Mouse (Mus musculus): ENCODE results near the gene Myt1. TPM values are rescaled to one million over a fixed set of nuclear protein-coding genes. Genes with fewer than 3 reads are reported as not detected.

Gene Myt1
- polyA plus RNA-seq, 1 experiment: 0.04 TPM

DNA sequence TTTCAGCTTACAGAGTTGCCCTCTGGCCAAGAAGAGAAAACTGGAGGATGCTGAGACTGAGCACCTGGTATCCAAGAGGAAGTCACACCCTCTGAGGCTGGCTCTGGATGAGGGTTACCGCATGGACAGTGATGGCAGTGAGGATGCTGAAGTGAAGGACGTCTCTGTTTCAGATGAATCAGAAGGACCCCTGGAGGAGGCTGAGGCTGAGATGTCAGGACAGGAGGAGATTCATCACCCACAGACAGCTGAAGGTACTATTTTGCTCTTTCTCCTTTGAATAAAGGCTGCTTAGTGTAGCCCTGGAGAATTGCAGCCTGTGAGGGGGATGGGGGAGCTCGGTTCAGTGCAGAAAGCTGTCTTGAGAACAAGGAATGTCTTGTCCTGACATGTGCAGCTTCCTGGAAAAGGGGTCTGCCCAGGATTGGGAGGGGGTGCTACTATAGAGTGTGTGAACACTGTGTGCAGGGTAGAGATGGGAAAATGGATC is 32.6 kb downstream of the Myt1 start:
- Histone ChIP-seq H3K36me3 (ENCODE audit: control insufficient read depth, insufficient read depth, low read length) (no peaks in the 10 kb centered on the region), H3K27me3 (ENCODE audit: control insufficient read depth, insufficient read depth, low read length) (no peaks in the 10 kb centered on the region), H3K27ac (ENCODE audit: control insufficient read depth, insufficient read depth, low read length) (no peak overlapping the region), H3K4me3 (ENCODE audit: control insufficient read depth, insufficient read depth, low read length) (no peak overlapping the region), H3K4me1 (replicated peaks; ENCODE audit: control insufficient read depth, insufficient read depth, low read length) (no peaks in the 10 kb centered on the region)
- DNase-seq: no peak
- TF ChIP-seq CTCF (IDR thresholded peaks at IDR 0.05; ENCODE audit: borderline replicate concordance, control insufficient read depth, extremely low read depth, insufficient read depth, low read length, poor library complexity) (no peak), POLR2A (IDR thresholded peaks at IDR 0.05; ENCODE audit: control insufficient read depth, extremely low read depth, insufficient read depth, low read length, poor library complexity) (no peak)
- 78% methylated on average over 3 of the region's 3 CpGs for WGBS

- Histone ChIP-seq H3K27me3 (ENCODE audit: control insufficient read depth, insufficient read depth, low read length) (no peaks in the 10 kb centered on the region), H3K4me3 (ENCODE audit: control insufficient read depth, insufficient read depth, low read length) (no peak overlapping the region), H3K27ac (ENCODE audit: control insufficient read depth, insufficient read depth, low read length) (no peak overlapping the region), H3K4me1 (replicated peaks; ENCODE audit: control insufficient read depth, insufficient read depth, low read length) (no peaks in the 10 kb centered on the region), H3K36me3 (ENCODE audit: control insufficient read depth, insufficient read depth, low read length) (no peaks in the 10 kb centered on the region)
- 81% methylated on average over 8 of the region's 8 CpGs for WGBS
- TF ChIP-seq CTCF (IDR thresholded peaks at IDR 0.05; ENCODE audit: borderline replicate concordance, control insufficient read depth, extremely low read depth, insufficient read depth, low read length, poor library complexity): no peak
- TF ChIP-seq POLR2A (IDR thresholded peaks at IDR 0.05; ENCODE audit: control insufficient read depth, extremely low read depth, insufficient read depth, low read length, poor library complexity): no peak
- no peak for DNase-seq
Measured at GRCm38 (mm10) chr2:181797672-181798071, 34.5 kb downstream of the Myt1 start.

DNA sequence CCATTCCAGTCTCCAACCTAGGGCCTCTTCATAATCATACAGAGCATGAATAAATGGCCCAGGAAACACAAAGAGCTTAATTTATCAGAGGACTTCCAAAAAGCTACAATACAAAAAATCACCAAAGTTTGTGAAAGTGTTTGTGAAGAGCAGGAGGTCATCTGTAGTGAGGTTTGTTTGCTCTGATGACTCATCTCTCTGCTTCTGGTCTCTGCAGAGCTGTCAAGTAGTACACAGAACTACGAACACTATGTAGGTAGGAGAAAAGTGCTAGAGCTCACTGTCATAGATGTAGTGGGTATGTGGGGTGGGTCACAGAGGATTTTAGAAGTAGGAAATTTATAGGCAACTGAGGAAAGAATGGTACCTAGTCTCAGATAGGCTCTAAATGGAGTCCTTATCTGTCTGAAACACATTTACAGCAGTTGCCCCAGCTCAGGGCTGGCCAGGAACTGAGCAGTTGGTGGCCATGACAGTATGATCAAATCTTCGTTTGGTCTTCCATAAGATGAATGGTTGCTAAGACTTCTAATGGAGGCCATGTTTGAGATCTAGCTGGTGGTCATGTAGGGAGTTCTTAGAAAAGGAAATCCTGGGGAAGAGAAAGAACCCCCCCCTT is 66.0 kb downstream of the Myt1 start:
- TF ChIP-seq CTCF (IDR thresholded peaks at IDR 0.05; ENCODE audit: borderline replicate concordance, control insufficient read depth, extremely low read depth, insufficient read depth, low read length, poor library complexity): no peak
- no peak for TF ChIP-seq POLR2A (IDR thresholded peaks at IDR 0.05; ENCODE audit: control insufficient read depth, extremely low read depth, insufficient read depth, low read length, poor library complexity)
- Histone ChIP-seq H3K36me3 (ENCODE audit: control insufficient read depth, insufficient read depth, low read length) (no peaks in the 10 kb centered on the region), H3K27me3 (ENCODE audit: control insufficient read depth, insufficient read depth, low read length) (no peaks in the 10 kb centered on the region), H3K4me3 (ENCODE audit: control insufficient read depth, insufficient read depth, low read length) (no peak overlapping the region), H3K27ac (ENCODE audit: control insufficient read depth, insufficient read depth, low read length) (no peak overlapping the region), H3K4me1 (replicated peaks; ENCODE audit: control insufficient read depth, insufficient read depth, low read length) (no peaks in the 10 kb centered on the region)
- DNase-seq: no peak
- WGBS: 83% methylated on average over 2 of the region's 2 CpGs

GRCm38 (mm10) chr2:181832745-181833144 is 69.6 kb downstream of the Myt1 start:
- Histone ChIP-seq H3K4me3 (ENCODE audit: control insufficient read depth, insufficient read depth, low read length) (no peak overlapping the region), H3K4me1 (replicated peaks; ENCODE audit: control insufficient read depth, insufficient read depth, low read length) (peaks cover 3% of the 10 kb centered on the region), H3K36me3 (ENCODE audit: control insufficient read depth, insufficient read depth, low read length) (no peaks in the 10 kb centered on the region), H3K27me3 (ENCODE audit: control insufficient read depth, insufficient read depth, low read length) (no peaks in the 10 kb centered on the region), H3K27ac (ENCODE audit: control insufficient read depth, insufficient read depth, low read length) (no peak overlapping the region)
- TF ChIP-seq CTCF (IDR thresholded peaks at IDR 0.05; ENCODE audit: borderline replicate concordance, control insufficient read depth, extremely low read depth, insufficient read depth, low read length, poor library complexity) (no peak), POLR2A (IDR thresholded peaks at IDR 0.05; ENCODE audit: control insufficient read depth, extremely low read depth, insufficient read depth, low read length, poor library complexity) (no peak)
- 91% methylated on average over 2 of the region's 2 CpGs for WGBS
- no peak for DNase-seq

DNA sequence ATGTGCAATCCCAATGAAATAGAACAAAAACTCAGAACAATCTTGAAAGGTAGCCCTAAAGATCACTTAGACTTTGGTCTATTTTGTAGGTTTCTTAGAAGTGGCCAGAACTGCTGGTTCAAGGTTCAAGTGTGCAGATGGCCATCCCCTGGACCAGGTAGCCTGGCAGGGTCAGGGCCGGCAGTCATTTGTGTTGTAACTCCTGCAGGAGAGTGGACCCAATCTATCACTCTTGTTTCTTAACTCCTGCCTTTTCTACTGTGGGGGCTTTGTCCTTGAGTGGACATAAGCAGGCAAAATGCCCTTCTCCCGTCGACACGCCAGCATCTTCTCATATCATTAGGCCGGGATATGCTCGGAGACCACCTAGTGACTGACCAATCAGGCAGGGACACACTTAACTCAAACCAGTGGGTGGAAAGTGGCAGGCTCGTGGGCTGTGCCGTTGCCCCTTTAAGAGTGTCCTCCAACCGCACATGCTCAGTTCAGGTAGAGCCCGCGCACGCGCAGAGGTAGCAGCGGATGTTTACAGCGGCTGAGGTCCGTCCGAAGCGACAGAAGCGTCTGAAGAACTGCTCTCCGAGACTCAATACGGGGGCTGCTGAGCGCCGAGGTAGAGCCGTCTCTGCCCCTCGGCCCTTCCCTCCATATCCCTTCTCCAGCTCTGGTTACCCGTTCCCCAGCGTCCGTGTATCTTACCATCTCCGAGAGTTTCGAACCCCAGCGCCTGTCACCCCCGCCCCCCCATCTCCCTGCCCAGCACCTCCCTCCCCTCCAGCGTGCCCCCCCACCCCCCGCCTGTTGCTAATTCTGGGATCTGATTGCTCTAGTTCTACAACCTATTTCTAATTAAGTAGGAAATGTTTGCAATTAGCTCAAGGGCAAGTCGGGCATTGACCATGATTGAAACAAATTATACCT is 74.5 kb downstream of the Myt1 start, which contains the start of gene Pcmtd2:
Gene Pcmtd2 (plus strand): TSS at position 483 of the 921 bp plus-strand sequence.
- peaks cover 3% of the 10 kb centered on the region for H3K4me1 ChIP-seq (replicated peaks; ENCODE audit: control insufficient read depth, insufficient read depth, low read length)
- under 1% methylated on average over 35 of the region's 35 CpGs for WGBS
- peaks cover 8% of the 10 kb centered on the region; the same call in 1 of the 2 replicates for H3K36me3 ChIP-seq (ENCODE audit: control insufficient read depth, insufficient read depth, low read length)
- TF ChIP-seq POLR2A (IDR thresholded peaks at IDR 0.05; ENCODE audit: control insufficient read depth, extremely low read depth, insufficient read depth, low read length, poor library complexity) (peak; percentile 91), CTCF (IDR thresholded peaks at IDR 0.05; ENCODE audit: borderline replicate concordance, control insufficient read depth, extremely low read depth, insufficient read depth, low read length, poor library complexity) (0 out of 2 replicates have a peak, but pooled peaks have one; percentile 24)
- H3K27ac ChIP-seq (ENCODE audit: control insufficient read depth, insufficient read depth, low read length): peak within 1 kb of the TSS; percentile 76; the same call in 1 of the 2 replicates
- H3K27me3 ChIP-seq (ENCODE audit: control insufficient read depth, insufficient read depth, low read length): no peaks in the 10 kb centered on the region
- DNase-seq: peak; percentile 92
- peak within 1 kb of the TSS; percentile 90 for H3K4me3 ChIP-seq (ENCODE audit: control insufficient read depth, insufficient read depth, low read length)

DNA sequence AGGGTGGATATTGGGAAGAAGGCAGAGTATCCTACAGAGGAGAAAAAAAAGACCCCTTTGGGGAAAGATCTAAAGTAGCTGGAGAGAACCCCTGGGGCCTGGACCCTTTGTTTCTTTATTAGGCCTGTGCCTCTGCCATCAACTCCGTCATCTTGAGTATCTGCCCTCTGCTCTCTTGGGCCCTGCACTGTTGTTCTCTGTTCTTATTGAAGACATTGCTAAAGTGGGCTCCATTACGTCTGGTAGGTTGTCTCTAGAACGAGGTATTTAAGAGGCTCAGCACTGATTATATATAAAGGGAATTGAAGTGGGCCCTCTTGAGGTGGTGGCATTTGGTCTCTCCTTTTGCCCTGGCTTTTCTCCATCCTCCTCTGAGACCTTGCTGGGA is 75.2 kb downstream of the Myt1 start:
- H3K4me3 ChIP-seq (ENCODE audit: control insufficient read depth, insufficient read depth, low read length): peak overlapping the region; percentile 90; the same call in 1 of the 2 replicates
- H3K4me1 ChIP-seq (replicated peaks; ENCODE audit: control insufficient read depth, insufficient read depth, low read length): peaks cover 3% of the 10 kb centered on the region
- DNase-seq: peak; percentile 25
- no peak for TF ChIP-seq CTCF (IDR thresholded peaks at IDR 0.05; ENCODE audit: borderline replicate concordance, control insufficient read depth, extremely low read depth, insufficient read depth, low read length, poor library complexity)
- TF ChIP-seq POLR2A (IDR thresholded peaks at IDR 0.05; ENCODE audit: control insufficient read depth, extremely low read depth, insufficient read depth, low read length, poor library complexity): no peak
- peak overlapping the region; percentile 7; the same call in 1 of the 2 replicates for H3K27ac ChIP-seq (ENCODE audit: control insufficient read depth, insufficient read depth, low read length)
- peaks cover 11% of the 10 kb centered on the region for H3K36me3 ChIP-seq (ENCODE audit: control insufficient read depth, insufficient read depth, low read length)
- 6% methylated on average over 3 of the region's 3 CpGs for WGBS
- H3K27me3 ChIP-seq (ENCODE audit: control insufficient read depth, insufficient read depth, low read length): no peaks in the 10 kb centered on the region
